Mouse (Mus musculus): ENCODE measurements around the gene Dner.

The Dner gene

DNA sequence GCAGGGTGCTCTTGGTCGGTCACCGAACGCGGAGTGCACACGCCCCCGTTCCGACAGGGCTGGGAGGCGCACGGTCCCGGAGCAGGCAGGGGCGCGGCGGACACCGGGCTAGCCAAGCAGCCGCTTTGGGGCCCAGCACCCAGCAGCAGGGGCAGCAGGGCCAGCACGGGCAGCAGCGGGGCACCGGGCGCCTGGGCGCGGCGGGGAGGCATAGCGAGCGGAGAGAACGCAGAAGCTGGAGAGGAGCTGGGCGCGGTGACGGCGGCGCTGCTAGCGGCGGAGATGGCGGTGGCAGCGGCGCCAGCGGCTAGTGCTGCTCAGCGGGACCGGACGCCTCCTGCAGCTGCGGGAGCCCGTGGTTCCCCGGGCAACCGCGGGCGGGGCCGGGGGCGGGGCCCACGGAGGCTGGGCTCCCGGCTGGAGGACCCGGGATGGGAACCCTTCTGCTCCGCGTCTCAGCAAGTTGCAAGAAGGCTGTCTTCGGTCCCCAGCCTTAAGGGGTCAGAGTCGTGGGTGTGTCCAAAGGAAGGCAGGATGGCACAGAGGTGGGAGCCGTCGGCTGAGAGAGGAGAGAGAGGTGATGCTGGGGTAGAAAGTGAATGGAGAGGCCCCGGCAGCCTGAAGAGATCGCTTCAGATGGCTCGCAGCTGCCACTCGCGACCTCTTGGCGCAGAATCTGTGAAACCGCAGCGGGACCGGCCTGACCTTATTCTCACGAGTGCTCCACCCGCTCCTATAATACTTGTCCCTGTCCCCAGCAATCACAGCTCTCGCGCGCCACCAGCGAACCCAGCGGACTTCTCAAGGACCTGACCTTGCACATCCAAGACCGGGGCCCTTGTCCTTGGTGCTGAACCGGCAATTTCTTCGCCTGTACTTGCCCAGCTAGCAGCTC, at the start of gene Dner:
Gene Dner, minus strand, starts transcription at position 705 of the 895 bp plus-strand sequence.
- in situ Hi-C loops (cut with MboI): no loop called here

DNA sequence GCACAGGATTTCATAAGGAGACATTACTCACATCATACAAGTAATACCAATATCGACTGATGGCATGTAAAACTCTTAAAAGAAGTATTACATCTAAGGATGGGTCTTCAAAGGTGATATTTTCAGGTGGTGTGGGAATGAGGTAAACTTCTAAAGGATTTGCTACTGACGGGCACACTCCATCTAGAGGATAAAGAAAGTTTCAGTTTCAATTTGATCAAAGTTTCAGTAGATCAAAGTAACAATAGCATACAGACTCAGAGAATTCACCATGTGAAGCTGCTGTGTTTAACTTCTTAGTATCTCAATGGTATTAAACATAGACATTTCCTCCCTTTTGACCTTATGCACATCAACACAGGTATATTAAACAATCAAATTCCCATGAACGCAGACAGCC, 46.1 kb upstream of the Dner start:
- in situ Hi-C loops (cut with MboI): no loop called here

DNA sequence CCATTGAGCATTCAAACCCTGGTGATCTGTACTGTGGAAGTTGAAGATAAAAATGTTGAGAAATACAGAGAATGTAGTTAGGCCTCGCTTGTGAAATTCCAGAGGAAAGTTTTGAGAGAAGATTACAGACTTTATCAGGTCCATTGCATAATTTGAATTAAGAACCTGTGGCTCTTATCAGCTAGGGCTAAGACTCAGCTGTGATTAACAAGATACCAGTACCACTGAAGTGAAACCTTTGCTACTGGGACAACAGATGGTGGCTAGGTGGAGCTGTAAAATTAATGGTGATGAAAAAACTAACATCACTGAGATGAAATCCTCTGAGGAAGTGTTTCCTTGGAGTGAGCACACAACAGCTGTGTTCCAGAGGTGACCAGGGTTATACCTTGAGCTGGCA, 44.1 kb upstream of the Dner start:
- in situ Hi-C loops (cut with MboI): no loop called here

DNA sequence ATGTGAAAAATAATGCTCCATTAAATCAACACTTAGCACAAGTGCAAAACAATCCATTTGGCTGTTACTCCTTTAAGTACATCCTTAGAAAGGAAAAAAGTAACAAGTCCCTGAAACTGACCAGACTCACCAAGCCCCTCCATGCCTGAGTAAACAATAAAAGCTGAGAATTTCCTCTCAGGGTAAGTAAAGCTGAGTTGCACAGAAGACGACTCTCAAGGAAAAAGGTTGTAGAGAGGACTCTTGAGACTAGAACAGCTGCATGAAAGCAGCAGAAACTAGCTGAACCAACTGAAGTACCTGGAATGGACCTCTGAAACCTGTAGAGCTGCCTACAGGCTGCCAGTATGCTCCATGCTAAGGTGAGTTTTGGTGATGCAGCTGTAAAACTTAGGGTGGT, 41.1 kb upstream of the Dner start:
- in situ Hi-C loops (cut with MboI): no loop called here

DNA sequence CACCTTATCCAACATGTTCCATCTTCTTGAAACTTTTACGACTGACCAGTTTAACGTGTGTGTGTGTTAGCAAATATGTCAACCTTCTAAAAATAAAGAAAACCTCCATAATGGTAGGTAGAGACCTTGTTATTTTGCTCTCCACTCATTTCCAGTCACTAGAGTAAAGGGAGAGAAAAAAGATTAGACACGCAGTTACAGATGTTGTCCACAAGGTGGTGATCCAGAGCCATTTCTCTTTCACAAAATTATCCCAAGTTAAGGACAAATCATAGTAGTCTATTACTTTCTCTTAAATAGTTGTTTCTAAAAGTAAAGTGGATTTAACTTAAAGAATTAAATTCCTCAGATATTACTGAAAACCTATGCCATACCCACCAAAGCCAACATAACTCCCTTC, 37.8 kb upstream of the Dner start:
- in situ Hi-C loops (cut with MboI): no loop called here

DNA sequence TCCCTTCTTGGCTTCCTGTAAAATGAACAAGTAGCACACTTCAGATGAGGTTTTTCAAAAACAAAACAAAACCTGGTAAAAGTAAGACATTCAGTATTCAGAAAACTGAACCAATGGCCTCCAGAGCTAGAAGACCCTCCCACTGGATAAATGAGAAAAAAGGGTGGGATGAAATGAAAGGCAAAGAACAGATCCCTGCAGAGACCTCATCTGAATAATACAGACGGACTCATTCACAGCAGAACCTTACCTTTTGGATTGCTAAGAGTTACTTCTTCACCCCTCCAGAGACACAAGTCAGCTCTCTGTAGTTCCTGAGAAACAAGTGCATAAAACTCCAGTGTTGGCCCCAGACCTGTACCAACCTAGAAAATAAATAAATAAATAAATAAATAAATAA, 35.7 kb upstream of the Dner start:
- in situ Hi-C loops (cut with MboI): no loop called here

DNA sequence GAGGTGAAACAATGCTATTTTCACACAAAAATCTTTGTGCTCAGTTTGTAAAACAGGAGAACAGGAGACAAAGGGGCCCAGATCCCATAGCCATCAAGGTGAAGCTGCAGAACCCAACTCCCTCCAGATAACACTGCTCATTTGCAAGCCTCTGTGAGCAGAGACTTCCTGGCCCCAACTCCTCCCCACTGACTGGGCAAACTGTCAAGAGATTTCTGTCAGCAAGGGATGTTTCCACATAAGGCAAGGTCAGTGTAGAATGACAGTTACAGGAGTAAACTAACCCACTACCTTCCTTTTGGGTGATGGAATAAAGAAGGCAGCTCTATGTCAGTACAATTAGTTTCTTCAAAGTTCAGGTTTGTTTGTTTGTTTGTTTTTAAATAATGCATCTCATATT, 26.8 kb upstream of the Dner start:
- in situ Hi-C loops (cut with MboI): no loop called here

DNA sequence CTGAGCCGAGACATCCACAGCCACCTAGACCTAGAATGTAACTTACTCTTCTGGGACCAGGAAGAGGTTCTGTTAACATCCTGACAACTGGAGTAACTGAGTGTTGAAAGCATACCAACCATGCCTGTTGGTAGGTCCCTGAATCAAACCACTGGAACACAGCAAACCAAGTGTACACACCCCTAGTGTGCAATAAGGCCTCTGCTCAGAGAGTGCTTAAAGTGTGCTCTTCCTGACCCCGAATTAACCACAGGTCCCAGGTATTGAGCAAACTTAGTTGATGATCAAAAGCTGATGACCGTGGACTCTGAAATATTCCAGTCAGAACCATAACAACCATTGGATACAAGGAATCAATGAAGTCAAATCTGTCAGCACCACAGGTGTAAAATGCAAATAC, 26.4 kb upstream of the Dner start:
- in situ Hi-C loops (cut with MboI): no loop called here

DNA sequence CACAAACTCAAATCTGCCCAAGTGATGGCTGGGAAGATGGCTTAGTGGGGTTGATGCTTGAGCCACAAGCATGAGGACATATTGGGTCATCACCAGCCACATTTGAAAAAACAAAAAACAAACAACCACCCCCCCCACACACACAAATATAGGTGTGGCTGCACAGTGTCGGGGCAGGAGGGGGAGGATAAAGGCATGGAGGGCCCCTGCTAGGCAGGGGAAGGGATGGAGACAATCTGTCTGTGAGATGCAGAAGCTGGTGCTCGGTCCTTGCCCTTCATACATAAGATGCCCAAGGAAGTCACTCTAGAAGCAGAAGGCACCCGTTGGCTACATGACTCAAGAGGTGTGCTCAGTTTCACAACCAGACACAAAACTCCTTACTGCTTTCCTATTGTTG, 25.9 kb upstream of the Dner start:
- in situ Hi-C loops (cut with MboI): no loop called here

DNA sequence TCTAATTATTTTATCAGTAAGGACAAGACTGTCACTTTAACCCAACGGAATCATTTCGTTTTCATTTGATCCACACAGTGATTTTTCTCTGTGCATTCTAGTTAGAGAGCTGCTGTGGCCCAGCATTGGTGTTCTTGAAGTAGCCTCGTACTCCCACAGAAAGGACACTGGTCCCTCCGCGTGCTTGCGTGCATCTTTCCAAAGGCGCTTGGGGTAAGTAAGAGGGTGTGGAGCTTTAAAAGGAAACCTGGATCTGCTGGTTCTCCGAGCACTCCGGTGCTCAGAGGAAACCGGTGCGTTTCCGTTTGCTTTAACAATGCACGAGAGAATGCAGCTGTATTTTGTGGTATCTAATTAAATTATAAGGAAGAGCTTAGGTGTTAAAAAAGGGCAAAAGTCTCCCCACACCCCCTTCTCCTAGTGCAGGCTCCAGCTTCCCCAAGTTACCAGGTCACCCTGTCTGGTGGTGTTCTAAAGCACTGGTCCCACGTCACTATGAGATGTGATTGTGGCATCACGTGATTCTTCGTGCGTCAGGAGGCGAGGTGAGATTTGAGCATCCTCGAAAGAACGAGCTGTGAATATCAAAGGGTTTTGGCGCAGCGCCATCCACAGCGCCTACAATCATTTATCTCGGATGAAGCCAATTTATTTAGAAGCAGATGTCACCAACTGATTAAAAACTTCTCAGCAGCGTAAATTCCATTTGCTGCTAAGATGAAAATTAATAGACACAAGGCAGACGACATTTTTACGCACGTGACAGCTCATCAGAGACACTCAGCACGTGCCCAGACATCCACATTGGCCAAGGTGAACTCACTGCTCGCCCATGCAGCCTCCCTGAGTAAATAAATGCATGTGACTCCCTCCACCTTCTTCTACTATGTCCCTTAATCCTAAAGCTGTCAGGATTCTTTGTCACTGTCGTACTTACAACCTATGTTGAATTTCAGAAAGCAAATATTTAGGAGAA, 14.1 kb upstream of the Dner start:
- in situ Hi-C loops (cut with MboI): no loop called here

DNA sequence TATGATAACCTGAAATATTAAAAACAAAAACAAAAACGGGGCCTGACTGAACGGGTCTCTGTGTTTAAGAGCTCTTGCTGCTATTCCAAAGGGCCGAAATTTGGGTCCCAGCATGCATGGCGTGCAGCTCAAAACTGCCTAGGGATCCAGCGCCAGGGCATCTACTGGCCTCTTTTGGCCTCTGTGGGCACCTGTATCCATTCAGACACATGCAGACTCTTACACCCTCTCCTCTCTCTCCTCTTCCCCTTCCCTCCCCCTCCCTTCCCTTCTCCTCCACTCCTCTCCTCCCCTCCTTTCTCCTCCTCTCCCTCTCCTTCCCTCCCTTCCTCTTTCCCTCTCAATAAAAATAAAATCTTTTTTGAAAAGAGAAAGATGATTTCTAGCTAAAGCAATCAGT, 13.4 kb upstream of the Dner start:
- in situ Hi-C loops (cut with MboI): no loop called here

DNA sequence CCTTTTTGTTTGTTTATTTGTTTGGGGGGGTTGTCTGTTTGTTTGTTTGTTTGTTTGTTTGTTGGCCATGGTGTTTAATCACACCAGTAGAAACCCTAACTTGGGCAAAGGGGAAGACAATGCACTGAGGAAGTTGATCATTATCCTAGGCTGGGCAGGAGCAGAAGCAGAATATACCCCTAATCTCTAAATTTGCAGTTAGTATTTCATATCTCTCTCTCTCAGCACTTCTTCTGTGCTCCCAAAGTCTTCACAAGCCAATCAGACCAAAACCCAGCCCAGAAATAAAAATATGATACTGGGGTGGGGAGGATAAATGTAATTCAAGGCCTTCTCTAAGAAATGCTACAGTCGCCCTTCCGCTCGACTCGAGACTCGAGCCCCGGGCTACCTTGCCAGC, 4.2 kb upstream of the Dner start:
- in situ Hi-C loops (cut with MboI): no loop called here

DNA sequence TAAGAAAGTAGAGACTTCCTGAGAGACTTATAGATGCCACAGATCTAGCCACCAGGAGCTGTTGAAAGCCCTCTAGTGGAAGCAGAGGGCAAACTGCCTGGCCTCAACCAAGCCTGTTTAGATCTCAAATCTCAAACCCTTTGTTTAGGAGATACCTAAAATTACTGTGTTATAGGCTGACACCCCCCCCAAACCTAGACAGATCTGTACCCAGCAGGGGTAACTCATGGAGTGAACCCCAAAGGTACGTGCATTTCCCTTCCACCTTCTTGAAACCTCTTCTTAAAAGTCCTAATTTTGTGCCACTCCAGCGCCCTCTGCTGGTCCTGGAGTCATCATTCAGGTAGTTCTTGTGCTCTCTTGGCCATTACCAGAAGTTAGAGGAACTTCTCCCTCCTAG, 1.1 kb upstream of the Dner start:
- in situ Hi-C loops (cut with MboI): no loop called here

DNA sequence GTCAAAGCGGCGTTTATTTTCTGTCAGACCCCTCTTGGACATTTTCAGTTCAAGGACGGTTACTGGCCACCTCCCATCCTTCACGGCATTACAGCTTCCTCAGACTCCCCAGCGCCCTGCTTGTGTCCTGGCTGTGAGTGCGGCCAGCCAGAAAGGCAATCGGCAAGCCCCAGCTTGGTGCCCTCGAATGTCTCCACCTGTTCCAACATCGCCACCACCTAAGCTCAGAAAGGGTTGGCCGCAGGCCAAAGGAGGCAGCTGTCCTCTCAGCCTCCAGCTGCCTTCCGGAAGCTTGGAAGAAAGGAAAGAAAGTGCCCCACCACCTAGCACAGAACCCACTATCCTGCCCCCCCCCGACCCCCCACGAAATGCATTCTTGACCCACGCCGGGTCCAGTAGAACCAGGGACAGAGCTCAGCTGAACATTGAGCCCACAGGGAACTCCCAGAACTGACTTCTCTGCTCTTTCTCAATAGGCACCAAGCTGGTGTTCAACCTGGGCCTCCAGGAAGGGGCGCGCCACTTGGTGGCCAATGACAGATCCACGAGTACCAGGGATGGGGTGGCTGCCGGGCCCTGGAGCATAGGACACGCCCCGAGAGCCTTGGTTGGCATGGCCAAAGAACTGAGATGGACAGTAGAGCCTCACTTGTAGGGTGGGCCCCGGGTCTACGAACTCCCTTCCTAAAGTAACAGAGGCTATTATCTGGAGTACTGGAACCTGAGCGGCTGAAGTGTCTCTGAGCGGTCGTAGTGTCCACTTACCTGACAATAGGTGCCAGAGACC, 1.1 kb downstream of the Dner start:
- in situ Hi-C loops (cut with MboI): no loop called here

DNA sequence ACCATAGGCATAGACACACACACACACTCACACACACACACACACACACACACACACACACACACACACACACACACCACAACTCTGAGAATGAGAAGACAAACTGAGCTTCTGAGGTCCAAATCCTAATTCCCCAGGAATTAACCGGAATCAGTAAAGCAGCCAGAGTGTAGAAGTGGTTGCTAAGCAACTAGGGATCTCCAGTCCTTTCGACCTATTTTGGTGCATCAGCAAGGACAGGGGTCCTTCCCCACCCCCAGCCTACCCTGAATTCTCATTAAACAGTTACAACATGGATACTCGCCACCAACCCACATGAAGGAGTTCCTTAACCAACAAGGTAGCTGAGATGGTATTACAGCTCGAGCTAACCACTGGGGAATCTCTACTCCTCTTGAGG, 18.1 kb downstream of the Dner start:
- in situ Hi-C loops (cut with MboI): no loop called here

DNA sequence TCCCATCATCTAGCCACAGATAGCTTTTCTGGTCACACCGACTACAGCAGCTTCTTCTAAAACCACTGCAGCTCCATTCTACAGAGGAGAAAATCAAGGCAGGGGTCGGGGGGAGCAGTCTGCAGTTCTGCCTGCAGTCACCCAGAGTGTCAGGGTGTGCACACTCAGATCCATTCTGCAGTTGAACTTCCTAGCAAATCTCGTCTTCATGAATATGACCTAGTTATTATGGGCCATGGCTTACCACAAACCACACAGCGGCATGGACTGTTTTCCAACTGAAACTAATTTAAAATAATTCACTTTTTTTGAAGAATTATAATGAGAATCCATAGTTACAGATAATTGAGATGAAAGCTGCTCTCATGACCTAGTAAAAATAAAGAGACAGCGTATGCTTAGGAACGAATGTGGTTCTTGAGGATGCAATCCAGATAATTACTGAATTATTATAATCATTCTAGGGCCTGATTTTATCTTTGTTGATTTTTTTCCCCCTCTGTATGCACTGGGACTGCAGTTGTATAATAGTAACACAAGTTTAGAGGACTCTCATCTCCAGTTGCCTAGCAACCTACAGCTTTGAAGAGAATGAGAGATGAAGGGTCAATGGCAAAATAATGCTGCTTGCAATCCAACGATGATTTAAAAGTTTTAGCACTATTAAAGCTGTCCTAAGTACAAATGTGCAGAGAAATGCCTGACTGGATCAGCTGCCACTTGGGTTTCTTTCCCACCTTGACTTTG, 27.7 kb downstream of the Dner start:
- in situ Hi-C loops (cut with MboI): no loop called here

DNA sequence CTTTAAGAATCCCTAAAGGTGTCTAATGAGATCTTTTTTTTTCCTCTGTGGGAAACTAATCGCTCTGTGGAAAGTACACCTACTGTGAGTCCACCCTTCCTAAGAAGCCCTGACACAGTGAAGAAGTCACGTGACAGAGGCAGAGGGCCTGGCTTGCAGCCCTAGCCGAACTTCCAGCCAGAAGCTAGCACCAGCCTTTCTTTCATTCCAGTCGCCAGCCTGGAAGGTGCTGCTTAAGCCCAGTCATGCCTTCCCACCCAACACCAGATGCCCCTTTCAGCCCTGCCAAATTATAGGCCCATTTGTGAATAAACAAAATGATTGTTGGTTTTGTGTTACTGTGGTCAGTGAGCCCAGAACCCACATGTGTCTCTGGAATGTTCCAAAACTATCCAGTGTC, 28.4 kb downstream of the Dner start:
- in situ Hi-C loops (cut with MboI): no loop called here

DNA sequence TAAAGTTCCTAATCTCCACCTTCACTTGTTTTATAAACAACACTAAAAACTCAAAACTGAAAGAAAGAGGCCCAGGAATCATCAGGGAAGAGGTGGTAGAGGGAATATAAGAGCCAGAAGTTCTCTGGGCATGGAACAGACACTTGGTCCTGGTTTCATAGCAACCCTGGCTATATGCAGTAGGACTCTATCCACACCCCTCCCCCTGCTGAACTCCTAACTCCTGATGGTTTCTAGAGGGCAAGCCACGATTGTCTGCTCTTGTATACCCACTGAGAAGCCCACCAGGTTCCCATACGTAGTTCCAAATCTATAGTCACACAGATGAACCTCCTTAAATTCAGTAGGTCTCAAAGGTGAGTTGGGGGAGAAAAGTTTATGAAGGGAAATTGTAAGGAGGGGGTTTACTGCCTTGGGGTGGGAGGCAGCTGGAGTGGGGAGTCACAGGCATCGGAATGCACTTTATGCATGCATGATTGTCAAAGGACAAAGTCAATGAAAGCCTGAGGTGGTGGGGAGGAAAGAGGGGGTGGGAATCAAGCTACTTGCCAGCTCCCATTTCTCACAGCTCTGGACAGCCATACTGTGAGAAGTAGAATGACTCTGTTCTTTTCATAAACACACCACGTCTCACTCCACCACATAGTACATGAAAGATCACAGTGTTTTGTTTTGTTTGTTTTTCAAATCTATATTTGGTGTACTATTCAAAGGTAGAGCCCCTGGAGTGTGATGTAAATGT, 31.5 kb downstream of the Dner start:
- in situ Hi-C loops (cut with MboI): no loop called here

DNA sequence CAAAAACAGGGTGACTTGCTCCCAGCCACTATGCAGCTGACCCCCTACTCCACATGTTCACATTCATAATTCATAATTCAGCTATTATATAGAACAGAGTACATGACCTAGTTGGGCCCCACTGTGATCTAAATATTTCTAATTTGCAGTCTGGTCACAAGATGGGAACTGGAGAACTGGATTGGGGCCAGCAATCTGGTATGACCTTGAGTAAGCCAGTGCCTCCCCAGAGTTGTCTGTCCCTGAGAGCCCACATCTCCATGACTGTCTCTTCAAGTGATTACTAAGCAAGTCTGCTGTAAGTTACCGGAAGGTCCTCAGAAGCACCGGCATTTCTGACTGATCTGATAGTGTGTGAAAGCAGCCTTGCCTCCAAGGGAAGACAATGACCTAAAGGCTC, 49.2 kb downstream of the Dner start:
- in situ Hi-C loops (cut with MboI): no loop called here

DNA sequence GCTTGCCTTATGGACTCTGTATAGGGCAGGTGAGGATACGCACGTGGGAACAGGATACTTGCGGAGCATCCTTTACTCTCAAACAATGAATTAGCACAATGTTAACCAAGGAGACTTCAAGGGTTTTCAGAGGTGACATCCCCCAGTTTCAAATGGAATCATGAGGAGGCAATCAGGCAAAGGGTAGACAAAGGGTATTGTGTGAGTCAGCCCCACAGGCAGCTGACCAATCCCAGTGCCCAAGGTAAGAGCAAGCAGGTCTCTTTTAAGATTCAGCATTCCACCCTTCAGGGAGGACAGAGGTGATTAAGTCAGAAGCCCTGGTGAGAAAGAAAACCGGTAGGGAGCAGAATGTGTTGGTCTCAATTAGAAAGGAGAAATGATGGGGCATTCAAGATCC, 55.6 kb downstream of the Dner start:
- in situ Hi-C loops (cut with MboI): no loop called here

DNA sequence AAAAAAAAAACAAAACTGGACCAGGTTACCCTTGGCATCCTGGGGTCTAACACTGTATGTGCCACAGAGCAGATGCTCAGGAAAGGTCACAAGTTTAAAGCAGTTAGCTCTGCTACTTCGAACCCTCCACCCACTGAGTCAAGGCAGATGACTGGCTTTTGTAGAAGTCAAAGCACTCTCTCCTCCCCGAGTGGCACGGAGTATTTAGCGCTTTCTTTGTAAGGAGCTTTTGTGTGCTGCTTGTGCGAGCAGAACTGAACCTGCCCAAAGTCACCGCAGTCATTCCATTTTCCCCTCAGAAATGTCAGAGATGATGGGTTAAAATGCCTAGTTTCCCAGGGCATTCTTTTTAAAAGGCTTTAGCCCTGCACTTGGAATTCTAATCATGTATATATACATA, 59.1 kb downstream of the Dner start:
- in situ Hi-C loops (cut with MboI): no loop called here

All from mature B cell (primary cell).